Mouse (Mus musculus): ENCODE data around the gene Arhgap44. TPM values are rescaled to one million over a fixed set of nuclear protein-coding genes. Genes with fewer than 3 reads are reported as not detected.

The Arhgap44 gene
- polyA plus RNA-seq, 1 experiment: 82.9 TPM

DNA sequence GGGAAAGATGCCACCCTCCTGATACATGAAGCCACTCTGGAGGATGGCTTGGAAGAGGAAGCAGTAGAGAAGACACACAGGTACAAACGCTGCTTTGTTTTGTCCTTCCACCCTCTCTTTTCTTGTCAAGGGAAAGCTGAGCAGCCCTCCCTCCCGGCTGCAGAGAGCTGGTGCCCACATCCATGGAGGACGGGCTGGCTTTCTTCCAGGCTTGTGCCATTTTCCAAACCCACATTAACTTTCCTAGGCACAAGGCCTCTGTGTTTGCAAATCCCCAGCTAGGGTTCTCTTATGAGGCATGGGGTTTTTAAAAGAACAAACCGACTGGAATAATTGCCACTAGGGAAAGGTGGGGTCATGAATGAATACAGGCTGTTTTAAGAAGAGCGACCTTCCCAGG, 163.1 kb downstream of the Arhgap44 start:
- Histone ChIP-seq H3K4me3 (replicated peaks; ENCODE audit: insufficient read depth, low read depth, low read length) (no peak overlapping the region), H3K4me1 (ENCODE audit: control insufficient read depth, insufficient read depth, low read length) (peaks cover 8% of the 10 kb centered on the region), H3K27ac (ENCODE audit: insufficient read depth, low read length) (no peak overlapping the region), H3K27me3 (ENCODE audit: control insufficient read depth, insufficient read depth, low read length) (no peaks in the 10 kb centered on the region)
- whole genome bisulfite sequencing: 72% methylated on average over 5 of the region's 5 CpGs
- DNase-seq: no peak
- TF ChIP-seq CTCF (IDR thresholded peaks at IDR 0.05; ENCODE audit: borderline replicate concordance, insufficient read depth, low read depth, low read length) (no peak), POLR2A (IDR thresholded peaks at IDR 0.05; ENCODE audit: borderline replicate concordance, insufficient read depth, low read length) (no peak)

DNA sequence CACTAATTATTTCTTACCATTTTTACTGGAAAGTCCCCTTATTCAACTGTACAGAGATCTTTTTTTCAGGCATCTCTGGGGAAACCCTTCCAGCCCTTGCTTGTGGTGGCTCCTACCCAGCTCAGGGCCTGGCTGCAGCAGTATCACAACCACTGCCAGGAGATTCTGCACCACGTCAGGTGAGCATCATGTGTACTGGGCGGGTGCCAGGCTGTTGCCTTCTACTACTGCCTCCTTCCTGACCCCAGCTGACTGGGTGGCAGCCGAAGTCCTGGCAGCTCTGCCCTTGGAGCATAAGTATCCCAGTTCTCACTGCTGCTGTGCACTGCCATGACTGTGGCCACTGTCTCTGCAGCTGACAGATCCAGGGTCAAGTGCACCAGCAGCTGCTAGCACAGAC, 164.3 kb downstream of the Arhgap44 start:
- Histone ChIP-seq H3K4me1 (ENCODE audit: control insufficient read depth, insufficient read depth, low read length) (peaks cover 8% of the 10 kb centered on the region), H3K4me3 (replicated peaks; ENCODE audit: insufficient read depth, low read depth, low read length) (no peak overlapping the region), H3K27ac (ENCODE audit: insufficient read depth, low read length) (no peak overlapping the region), H3K27me3 (ENCODE audit: control insufficient read depth, insufficient read depth, low read length) (no peaks in the 10 kb centered on the region)
- no peak for TF ChIP-seq CTCF (IDR thresholded peaks at IDR 0.05; ENCODE audit: borderline replicate concordance, insufficient read depth, low read depth, low read length)
- no peak for TF ChIP-seq POLR2A (IDR thresholded peaks at IDR 0.05; ENCODE audit: borderline replicate concordance, insufficient read depth, low read length)
- 43% methylated on average over 3 of the region's 3 CpGs for WGBS
- DNase-seq: peak in 1 of 2 experiments; percentile 27

DNA sequence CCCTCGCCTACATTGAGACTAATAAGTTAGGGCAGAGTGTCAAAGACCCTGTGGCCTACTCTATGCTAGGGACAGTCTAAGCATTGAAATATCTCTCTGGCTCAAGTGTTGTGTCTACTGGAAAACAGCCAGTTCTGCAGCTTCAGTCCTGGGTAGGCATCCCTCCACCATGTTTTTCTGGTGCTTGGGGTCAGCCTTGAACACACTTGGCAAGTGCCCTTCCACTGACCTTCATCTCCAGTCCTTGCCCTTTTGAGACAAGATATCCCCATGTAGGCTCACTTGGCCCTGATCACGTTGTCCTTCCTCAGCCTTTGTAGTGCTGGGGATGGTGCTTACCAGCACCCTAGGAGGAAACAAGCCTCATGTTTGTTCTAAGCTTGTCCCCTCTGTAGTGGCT, 174.2 kb downstream of the Arhgap44 start:
- Histone ChIP-seq H3K4me1 (ENCODE audit: control insufficient read depth, insufficient read depth, low read length) (no peaks in the 10 kb centered on the region), H3K4me3 (replicated peaks; ENCODE audit: insufficient read depth, low read depth, low read length) (no peak overlapping the region), H3K27me3 (ENCODE audit: control insufficient read depth, insufficient read depth, low read length) (no peaks in the 10 kb centered on the region), H3K27ac (ENCODE audit: insufficient read depth, low read length) (no peak overlapping the region)
- WGBS: 88% methylated on average over 2 of the region's 2 CpGs
- TF ChIP-seq CTCF (IDR thresholded peaks at IDR 0.05; ENCODE audit: borderline replicate concordance, insufficient read depth, low read depth, low read length) (no peak), POLR2A (IDR thresholded peaks at IDR 0.05; ENCODE audit: borderline replicate concordance, insufficient read depth, low read length) (no peak)
- no peak for DNase-seq

GRCm38 (mm10) chr11:64979489-64979845, 183.3 kb downstream of the Arhgap44 start:
- Histone ChIP-seq H3K4me3 (replicated peaks; ENCODE audit: insufficient read depth, low read depth, low read length) (peak overlapping the region; percentile 94), H3K27ac (ENCODE audit: insufficient read depth, low read length) (no peak overlapping the region), H3K27me3 (ENCODE audit: control insufficient read depth, insufficient read depth, low read length) (no peaks in the 10 kb centered on the region), H3K4me1 (ENCODE audit: control insufficient read depth, insufficient read depth, low read length) (no peaks in the 10 kb centered on the region)
- WGBS: 9% methylated on average over 9 of the region's 9 CpGs
- no peak for TF ChIP-seq POLR2A (IDR thresholded peaks at IDR 0.05; ENCODE audit: borderline replicate concordance, insufficient read depth, low read length)
- TF ChIP-seq CTCF (IDR thresholded peaks at IDR 0.05; ENCODE audit: borderline replicate concordance, insufficient read depth, low read depth, low read length): no peak
- DNase-seq: no peak

DNA sequence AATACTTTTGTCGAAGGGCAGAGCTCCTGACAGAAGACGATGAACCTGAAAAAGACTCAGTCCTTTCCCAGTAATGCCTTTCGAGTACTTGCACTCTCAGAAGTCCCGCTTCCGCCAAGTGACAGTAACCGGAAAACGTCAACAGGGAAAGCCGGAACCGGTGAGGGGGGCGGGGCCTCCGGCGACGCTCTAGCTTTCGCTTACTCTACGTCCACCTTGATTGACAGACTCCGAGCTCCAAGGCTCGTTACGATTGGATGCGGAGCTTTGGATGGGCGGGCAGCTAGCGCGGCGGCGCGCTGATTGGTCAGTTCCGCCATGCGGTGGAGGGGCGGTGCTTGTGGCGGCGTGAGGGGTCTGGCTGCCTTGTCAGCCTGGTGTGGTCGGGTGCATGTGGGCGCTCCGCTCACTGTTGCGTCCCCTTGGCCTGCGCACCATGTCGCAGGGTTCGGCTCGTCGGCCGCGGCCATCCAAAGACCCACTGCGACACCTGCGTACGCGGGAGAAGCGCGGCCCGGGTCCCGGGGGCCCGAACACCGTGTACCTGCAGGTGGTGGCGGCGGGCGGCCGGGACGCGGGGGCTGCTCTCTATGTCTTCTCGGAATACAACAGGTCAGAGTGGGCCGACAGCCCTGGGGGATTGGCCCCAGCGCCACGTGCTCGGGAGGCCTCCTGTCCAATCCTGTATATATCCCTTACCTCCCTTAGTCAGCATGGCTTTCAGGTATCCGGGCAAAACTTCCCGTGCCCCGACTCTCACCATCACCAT, 183.9 kb downstream of the Arhgap44 start, which contains the start of gene Elac2:
Elac2 (plus strand) TSS at position 319 of the 769 bp plus-strand sequence.
- no peak for TF ChIP-seq CTCF (IDR thresholded peaks at IDR 0.05; ENCODE audit: borderline replicate concordance, insufficient read depth, low read depth, low read length)
- TF ChIP-seq POLR2A (IDR thresholded peaks at IDR 0.05; ENCODE audit: borderline replicate concordance, insufficient read depth, low read length): peak; percentile 84
- Histone ChIP-seq H3K4me1 (ENCODE audit: control insufficient read depth, insufficient read depth, low read length) (no peaks in the 10 kb centered on the region), H3K27ac (ENCODE audit: insufficient read depth, low read length) (no peak within 1 kb of the TSS), H3K4me3 (replicated peaks; ENCODE audit: insufficient read depth, low read depth, low read length) (peak within 1 kb of the TSS; percentile 94), H3K27me3 (ENCODE audit: control insufficient read depth, insufficient read depth, low read length) (no peaks in the 10 kb centered on the region)
- under 1% methylated on average over 65 of the region's 65 CpGs for WGBS
- DNase-seq: peak; percentile 98 to 99

DNA sequence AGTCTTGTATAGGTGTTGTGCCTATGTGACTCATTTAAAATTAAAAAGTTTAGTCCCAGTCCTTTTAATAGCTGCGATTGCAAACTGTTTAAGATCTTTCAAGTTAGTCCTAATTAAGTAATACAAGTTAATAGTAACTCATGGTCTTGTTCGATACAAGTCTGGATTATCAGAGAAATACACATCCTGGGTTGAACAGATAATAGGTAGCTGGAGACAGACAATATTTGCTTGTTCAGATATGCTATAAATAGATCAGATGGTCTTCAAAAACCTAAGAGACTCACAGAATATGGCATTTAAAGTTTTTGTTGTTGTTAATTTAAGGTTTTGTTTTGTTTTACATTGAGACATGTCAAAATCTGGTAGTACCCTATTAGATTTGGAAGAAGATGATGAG, 190.3 kb downstream of the Arhgap44 start:
- no peak overlapping the region for H3K27ac ChIP-seq (ENCODE audit: insufficient read depth, low read length)
- no peaks in the 10 kb centered on the region for H3K4me1 ChIP-seq (ENCODE audit: control insufficient read depth, insufficient read depth, low read length)
- TF ChIP-seq POLR2A (IDR thresholded peaks at IDR 0.05; ENCODE audit: borderline replicate concordance, insufficient read depth, low read length) (no peak), CTCF (IDR thresholded peaks at IDR 0.05; ENCODE audit: borderline replicate concordance, insufficient read depth, low read depth, low read length) (no peak)
- no peak for DNase-seq
- H3K4me3 ChIP-seq (replicated peaks; ENCODE audit: insufficient read depth, low read depth, low read length): no peak overlapping the region
- H3K27me3 ChIP-seq (ENCODE audit: control insufficient read depth, insufficient read depth, low read length): no peaks in the 10 kb centered on the region
- 75% methylated on average over 2 of the region's 2 CpGs for WGBS

GRCm38 (mm10) chr11:64971471-64971988, 191.2 kb downstream of the Arhgap44 start:
- no peak overlapping the region for H3K4me3 ChIP-seq (replicated peaks; ENCODE audit: insufficient read depth, low read depth, low read length)
- H3K4me1 ChIP-seq (ENCODE audit: control insufficient read depth, insufficient read depth, low read length): no peaks in the 10 kb centered on the region

DNA sequence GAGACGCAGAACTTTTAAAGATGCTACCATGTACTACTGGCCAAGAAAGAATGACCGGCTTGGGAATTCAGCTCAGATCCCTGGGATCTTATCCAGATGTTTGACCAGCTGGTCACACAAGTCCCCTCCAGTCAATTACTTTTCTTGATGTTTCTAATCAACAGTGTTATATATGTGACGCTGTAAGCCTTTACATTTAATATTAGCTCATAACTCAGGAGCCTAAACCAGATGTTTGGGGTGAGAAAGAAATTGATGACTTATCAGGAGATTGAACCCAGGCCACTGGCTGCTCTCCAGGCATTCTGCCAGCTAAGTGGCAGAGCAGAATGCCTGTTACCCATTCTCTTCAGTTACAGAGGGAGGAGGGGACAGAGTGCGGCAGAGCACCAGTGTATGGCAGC, 193.8 kb downstream of the Arhgap44 start:
- TF ChIP-seq POLR2A (IDR thresholded peaks at IDR 0.05; ENCODE audit: borderline replicate concordance, insufficient read depth, low read length): no peak
- DNase-seq: no peak
- WGBS: 60% methylated on average over 4 of the region's 4 CpGs
- Histone ChIP-seq H3K4me3 (replicated peaks; ENCODE audit: insufficient read depth, low read depth, low read length) (no peak overlapping the region), H3K27ac (ENCODE audit: insufficient read depth, low read length) (no peak overlapping the region), H3K4me1 (ENCODE audit: control insufficient read depth, insufficient read depth, low read length) (no peaks in the 10 kb centered on the region), H3K27me3 (ENCODE audit: control insufficient read depth, insufficient read depth, low read length) (no peaks in the 10 kb centered on the region)

More at GRCm38 (mm10) chr11:64971471-64971988, 191.2 kb downstream of the Arhgap44 start:
- Histone ChIP-seq H3K27ac (ENCODE audit: insufficient read depth, low read length) (no peak overlapping the region), H3K27me3 (ENCODE audit: control insufficient read depth, insufficient read depth, low read length) (no peaks in the 10 kb centered on the region)
- no peak for TF ChIP-seq POLR2A (IDR thresholded peaks at IDR 0.05; ENCODE audit: borderline replicate concordance, insufficient read depth, low read length)
- no peak for TF ChIP-seq CTCF (IDR thresholded peaks at IDR 0.05; ENCODE audit: borderline replicate concordance, insufficient read depth, low read depth, low read length)
- 72% methylated on average over 3 of the region's 3 CpGs for WGBS
- no peak for DNase-seq
